Mouse (Mus musculus) CD8-positive naive resting alpha-beta T cell, adult 57 days (primary cell): ENCODE results near the gene Amer1. TPM values are rescaled to one million over a fixed set of nuclear protein-coding genes. Genes with fewer than 3 reads are reported as not detected.

Experiments used
- total RNA-seq: library from RNA; stranded (reverse); gene quantifications from one replicate; pipeline ENCODE4 v1.2.4, GENCODE M21; 2023

Amer1 gene
- total RNA-seq: 5.8 TPM

GRCm38 (mm10) chrX:95444776-95445111, at the start of gene Amer1:
Gene Amer1 (minus strand): TSS chrX:95444872.

Other genes with a start within 250 kb of the Amer1 start
- gene Arhgef9, start 248.0 kb downstream of the Amer1 start, total RNA-seq: 1.3 TPM
- not detected for gene Asb12, start 113.1 kb upstream of the Amer1 start, total RNA-seq
- not detected for gene Pfn5, start 113.2 kb upstream of the Amer1 start, total RNA-seq
- 1.6 TPM for gene Zc4h2, start 213.6 kb upstream of the Amer1 start, total RNA-seq